Mouse (Mus musculus): ENCODE data around the gene Mpzl2.

The Mpzl2 gene

DNA sequence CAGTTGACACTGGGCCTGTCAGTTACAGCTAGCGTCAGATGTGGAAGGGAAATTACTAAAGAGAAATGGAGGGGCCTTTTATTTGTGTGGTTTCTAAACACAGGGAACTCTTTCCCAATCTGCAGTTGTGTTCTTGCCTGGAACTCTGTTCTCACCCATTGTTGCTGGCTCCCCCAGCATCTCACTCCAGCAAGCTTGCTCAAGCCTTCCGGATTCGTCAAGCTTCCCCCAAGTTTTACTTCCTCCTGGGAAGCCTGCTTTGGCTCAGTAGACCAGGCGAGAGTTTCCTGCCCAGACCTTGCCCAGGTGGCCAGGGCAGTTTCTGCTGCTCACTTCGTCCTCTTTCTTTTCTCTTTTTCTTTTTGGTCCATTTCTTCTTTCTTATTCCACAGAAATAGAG, 45.0 kb downstream of the Mpzl2 start:
- DNase-seq (ENCODE audit: low read depth, low spot score) = no peak

DNA sequence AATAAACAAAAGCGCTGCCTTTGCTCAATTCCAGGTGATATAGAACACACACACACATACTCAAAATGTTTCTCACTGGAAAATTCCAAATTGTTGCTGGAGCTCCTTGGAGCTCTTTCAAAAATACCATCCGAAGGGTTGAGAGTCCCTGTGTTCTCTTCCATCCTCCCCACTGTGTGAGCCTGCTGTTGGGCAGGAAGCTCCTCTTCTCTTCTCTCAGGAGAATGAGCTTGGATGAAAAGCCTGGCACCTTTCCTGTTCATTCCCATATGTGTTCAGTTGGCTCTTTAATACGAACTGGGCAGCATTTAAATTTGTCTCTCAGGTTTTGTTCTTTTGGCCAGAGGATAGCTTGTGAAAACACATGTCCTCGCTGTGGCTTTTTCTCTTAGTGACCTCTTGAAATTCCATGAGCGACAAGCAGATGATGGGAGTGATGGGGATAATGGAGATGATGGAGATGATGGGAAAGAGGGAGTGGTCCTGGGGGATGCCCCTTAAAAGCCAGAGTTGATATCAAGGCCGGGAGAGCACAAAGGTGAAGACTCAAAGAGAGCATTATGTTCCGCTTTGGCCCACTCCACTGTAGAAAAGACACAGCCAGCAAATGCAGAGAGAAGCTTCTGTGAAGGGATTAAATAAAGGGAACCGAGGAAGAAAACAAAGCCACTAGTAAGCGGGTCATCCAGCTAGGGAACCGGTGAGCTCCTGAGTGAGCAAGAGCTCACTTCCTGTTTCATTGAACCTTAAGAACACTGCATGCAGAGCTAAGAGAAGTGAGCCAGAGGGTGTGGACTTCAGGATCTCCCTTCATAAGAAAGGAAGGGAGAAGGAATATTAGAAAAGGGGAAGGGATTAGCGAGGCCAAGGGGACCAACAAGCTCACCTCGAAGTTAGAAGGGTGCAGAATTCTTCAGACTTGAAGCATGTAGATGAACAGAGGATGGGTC, 46.4 kb downstream of the Mpzl2 start:
- DNase-seq (ENCODE audit: low read depth, low spot score) = no peak

DNA sequence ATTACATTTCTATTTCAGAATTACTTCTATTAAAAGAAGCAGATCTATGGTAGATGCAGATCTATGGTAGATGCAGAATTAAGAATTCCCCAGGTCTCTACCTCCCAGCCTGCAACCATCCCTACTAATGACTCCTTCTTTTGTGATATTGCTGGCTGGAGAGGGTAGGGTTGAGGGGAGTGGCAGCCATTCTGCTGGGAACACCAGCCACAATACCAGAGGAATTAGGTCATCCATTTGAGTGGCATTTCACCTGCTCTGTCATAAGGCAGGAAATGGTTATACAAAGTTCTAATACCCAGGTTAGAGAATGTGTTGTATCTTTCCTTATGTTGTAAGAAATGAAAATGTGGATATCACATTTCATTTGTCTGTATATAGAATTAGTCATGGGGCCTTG, 48.4 kb downstream of the Mpzl2 start:
- no peak for DNase-seq (ENCODE audit: low read depth, low spot score)

DNA sequence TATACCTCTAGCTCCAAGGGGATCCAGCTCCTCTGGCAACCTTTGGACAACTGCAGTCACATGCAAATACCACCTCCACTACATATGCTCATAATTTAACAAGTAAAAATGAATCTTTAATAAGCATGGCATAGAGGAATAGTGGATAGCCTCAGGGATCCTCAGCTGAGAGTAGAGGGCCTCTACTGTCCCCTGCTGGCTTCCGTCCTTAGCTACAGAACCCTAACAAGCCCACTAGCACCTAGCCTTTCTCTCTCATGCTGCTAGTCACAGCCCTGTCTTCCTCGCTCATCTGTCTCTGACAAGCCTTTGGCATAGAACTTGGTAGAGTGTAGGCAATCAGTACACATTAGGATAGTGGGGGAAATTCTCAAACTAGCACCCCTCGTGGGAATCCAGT, 51.2 kb downstream of the Mpzl2 start:
- no peak for DNase-seq (ENCODE audit: low read depth, low spot score)

DNA sequence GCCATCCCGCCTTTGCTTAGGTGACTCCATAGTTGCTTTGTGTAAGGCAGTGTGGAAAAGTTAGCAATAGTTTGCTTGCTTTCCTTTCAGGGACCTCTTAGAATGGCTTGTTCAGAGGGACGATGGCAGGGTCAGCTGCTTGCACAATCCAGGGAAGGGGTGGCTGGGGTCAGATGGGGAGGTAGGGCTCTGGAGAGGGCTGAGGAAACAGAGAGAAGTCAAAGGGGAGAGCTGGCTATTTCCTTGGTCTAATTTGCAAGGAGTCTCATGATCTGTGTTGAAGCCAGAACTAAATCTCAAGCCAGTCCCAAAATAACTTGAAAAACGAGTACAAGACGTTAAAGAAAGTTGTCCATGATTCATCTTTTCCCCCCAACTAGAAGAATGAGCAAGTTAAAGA, 53.0 kb downstream of the Mpzl2 start:
- DNase-seq (ENCODE audit: low read depth, low spot score) = no peak

DNA sequence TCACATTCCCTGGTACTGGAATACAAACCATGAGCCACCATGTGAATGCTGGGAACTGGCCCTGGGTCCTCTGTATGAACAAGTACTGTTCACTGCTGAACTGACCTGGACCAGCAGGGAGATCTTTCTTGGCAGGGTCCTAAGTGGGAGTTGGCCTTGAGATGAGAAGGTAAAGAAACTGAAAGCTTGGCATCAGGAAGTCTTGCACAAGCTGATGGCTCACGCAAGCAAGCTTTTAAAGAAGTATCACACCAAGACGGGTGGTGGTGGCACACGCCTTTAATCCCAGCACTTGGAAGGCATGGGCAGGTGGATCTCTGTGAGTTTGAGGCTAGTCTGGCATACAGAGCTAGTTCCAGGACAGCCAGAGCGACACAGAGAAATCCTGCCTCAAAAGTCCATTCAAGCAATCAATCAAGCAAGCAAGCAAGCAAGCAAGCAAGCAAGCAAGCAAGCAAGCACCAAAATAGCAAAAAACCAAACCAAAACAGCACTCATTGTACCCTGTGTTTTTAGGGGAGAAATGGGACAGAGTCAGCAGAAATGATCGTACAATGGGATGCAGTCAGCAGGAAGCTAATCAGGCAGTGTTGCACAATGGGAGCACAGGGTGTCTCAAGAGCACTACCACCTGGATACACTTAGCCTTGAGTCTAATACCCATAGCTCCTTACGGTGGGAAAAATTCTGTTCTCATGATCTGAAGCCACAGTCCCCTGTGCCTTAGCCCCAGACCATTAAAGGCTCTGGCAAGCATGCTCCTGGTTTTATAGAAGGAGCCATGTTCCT, 55.7 kb downstream of the Mpzl2 start:
- no peak for DNase-seq (ENCODE audit: low read depth, low spot score)

DNA sequence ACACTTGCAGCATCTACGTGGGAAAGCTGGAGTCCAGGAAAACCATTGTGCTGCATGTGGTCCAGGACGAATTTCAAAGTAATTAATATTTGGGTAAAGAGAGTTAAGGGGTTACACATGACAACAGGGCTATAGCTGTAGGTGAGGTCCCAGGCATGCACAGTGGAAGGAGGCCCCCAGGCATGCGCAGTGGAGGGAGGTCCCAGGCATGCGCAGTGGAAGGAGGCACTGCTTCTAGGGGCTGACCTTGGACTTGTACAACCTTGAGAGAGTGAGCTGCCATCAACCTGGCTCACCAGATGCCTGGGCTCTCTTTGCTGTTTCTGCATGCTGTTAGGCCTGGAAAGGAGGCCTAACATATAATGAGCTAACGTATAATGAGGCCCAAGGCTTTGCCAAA, 58.3 kb downstream of the Mpzl2 start:
- DNase-seq (ENCODE audit: low read depth, low spot score) = no peak

DNA sequence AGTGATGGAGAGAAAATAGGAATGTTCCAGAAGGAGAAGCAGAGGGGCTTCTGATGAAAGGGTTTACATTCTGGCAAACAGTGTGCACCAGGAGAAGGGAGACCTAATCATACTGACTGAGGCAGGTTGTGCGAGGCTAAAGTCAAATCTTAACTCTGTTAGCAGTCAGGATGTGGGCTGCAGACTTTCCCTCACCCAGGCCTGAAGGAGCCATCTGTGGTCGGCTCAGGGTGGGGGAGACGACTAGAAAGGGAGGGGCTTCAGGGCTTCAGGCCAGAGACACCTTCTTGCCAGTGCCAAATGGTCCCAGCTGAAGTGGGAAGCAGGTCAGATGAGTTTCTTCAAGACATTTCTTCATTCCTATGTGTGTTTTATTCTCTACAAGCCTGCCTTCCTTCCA, 58.8 kb downstream of the Mpzl2 start:
- no peak for DNase-seq (ENCODE audit: low read depth, low spot score)

DNA sequence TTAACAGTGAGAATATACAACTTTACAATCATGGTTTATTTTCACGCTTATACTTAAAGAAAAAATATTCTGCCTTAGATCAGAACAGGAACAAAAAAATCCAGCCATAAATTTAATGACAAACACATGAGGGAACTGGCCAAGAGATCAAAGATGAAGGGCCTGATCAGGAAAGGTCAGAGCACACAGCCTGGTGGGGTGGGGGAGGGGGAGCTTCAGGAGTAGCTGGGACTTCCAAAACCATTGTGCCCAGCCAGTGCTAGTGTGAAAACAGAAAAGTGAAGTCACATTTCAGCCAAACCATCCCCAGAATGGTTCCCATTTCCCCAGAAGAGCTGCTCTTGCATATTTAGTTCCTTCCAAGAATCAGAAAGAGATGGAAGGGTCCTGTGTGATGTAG, 62.9 kb downstream of the Mpzl2 start:
- DNase-seq (ENCODE audit: low read depth, low spot score) = no peak

DNA sequence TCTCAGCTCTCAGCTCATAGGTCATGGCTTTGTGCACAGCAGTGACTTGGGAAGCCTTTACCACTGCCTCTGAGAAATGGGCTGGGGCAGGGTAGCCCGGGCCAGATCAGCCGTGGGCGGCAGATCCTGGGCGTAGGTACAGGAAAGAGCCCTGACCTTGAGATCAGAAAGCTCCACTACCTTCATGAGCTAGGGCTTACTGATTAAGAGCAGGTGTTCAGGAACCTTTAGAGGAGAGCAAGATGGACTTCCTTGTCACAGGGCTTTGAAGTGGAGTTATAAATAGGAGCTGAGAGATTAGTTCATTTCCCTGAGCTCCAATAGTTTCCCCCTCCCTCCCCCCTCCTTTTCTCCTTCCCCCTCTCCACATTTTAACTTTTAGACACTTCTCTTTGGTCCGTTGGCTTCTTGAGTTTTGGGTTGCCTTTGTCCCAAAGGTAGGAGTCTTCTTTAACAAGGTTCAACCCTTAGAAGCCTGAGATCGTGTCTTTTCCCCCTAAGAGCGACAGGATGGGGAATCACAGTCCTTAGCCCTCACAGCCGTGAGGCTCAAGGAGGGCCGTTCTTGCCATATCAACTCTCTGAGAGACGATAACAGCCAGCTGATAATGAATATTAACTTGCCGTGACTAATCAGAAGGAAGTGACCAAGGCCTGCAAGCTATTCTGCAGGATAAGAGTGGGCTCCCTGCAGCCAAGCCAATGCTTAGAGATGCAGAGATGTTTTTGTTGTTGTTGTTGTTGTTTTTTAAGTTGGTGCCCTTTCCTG, 63.8 kb downstream of the Mpzl2 start:
- no peak for DNase-seq (ENCODE audit: low read depth, low spot score)

All from c-Kit-negative CD71-positive TER-119-positive erythroid progenitor cells, embryonic 14.5 days (primary cell).